Mouse (Mus musculus) left cerebral cortex, adult 2 months (tissue): ENCODE results near the gene Frrs1l. TPM values are rescaled to one million over a fixed set of nuclear protein-coding genes. Genes with fewer than 3 reads are reported as not detected.
A peak's percentile ranks its signal among the peaks of the same experiment; 100 is the strongest.

Experiments used
- DNase-seq, 2 experiments: peaks; one replicate each; pipeline ENCODE4 v3.0.0; 2021 to 2022; ENCODE audit warnings: low spot score in 2 of 2, mixed read lengths in 1 of 2; ENCODE audit errors: extremely low spot score in 1 of 2
- H3K27ac ChIP-seq: fragments of 200-600 bp; 2 replicates; pipeline ENCODE4 v1.8.1; 2022
- H3K4me3 ChIP-seq: fragments of 200-600 bp; 2 replicates; pipeline ENCODE4 v1.8.1; 2022
- CTCF ChIP-seq: fragments of 200-600 bp; IDR thresholded peaks from 2 replicates; pipeline ENCODE4 v1.8.1; 2022; ENCODE audit warnings: antibody characterized with exemption, mild to moderate bottlenecking, moderate library complexity
- intact Hi-C: fragments of 180-260 bp; cut with DNase I; formaldehyde crosslinking; loops from one replicate; pipeline ENCODE4 v1.15.1; 2025
- long read RNA-seq, 2 experiments: library from polyadenylated mRNA; stranded (forward); transcript quantifications; one replicate each; pipeline ENCODE4 v2.0.0; 2021; ENCODE audit warnings: borderline mapping rate in 2 of 2
- total RNA-seq, 2 experiments: library from RNA; stranded (reverse); gene quantifications; 2 replicates each; pipeline ENCODE4 v1.2.3; 2021

Gene Frrs1l
- total RNA-seq = 100 to 1,000 TPM; 204 to 212 TPM
- long read RNA-seq, experiment 1, full-length matches to known transcripts = 112 of 136 reads
- long read RNA-seq, experiment 1, partial matches to known transcripts = 21 of 136 reads
- long read RNA-seq, experiment 1, other reads (novel, unspliced or antisense) = 3 of 136 reads
- long read RNA-seq, experiment 2, full-length matches to known transcripts = 88 of 108 reads
- long read RNA-seq, experiment 2, partial matches to known transcripts = 3 of 108 reads
- long read RNA-seq, experiment 2, other reads (novel, unspliced or antisense) = 17 of 108 reads

DNA sequence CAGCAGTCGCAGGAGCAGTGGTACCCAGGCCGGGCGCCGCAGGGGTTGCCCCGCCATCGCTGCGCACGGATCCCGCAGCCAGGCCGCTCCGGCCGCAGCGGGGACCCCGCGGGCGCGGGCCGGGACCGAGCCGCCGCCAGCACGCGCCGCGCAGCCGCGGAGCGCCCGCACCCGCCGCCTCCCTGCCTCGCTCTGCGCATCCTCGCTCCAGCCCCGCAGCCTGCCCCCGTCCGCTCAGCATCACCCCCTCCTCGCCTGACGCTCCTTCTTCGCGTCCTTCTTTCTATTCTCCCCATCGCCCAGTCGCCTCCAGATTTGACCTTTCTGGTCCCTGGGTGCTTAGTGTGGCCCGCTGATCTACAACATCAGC is at the start of gene Frrs1l:
TSS of gene Frrs1l (minus strand) at position 177 of the 370 bp plus-strand sequence.
- intact Hi-C loops = no loop called here
- TF ChIP-seq CTCF = no peak
- DNase-seq = peak; percentile 78 to 79
- H3K27ac ChIP-seq = peak within 1 kb of the TSS; percentile 90
- H3K4me3 ChIP-seq = peak within 1 kb of the TSS; percentile 66

DNA sequence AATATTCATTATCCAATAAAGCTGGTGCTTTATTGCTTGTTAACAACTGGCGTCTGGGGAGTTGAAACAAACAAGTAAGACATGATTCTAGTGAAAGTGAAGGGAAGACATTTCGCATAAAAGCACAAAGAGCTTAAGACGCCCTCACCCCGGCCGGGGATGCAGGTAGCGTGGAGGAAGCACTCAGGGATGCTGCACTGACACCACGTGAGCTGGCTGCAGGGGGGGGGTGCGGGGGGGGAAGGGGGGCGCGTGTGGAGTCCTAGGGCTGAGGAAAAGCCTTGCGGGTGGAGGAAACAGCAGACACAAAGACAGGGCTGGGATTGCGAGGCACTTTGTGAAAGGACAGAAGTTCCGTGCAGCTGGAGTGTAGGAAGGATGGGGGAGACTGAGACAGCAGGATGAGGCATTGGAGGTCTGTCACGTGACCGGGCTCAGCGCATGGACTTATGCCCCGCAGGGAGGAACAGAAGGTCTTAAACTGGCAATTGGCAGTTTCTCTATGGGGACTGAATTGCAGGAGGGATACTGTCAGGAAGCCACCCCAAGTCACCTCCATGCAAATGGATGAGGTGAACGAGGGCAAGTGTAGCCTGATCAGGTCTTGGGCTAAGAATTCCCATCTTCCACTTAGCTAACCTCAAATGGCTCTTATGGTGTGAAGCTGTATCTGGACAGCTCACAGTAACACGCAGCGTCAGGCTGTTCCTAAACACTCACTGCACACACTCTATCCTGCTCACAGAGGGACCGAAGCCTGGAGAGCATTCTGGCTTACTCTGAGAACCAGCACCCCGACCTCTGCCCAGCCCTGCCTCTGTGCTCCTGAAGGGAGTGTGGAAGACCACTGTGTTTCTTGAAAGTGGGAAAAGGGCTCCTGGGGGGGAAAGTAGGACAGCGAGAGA is 49.2 kb upstream of the Frrs1l start:
- H3K27ac ChIP-seq = no peak overlapping the region
- DNase-seq = peak in 1 of 2 experiments; percentile 55
- H3K4me3 ChIP-seq = no peak overlapping the region
- intact Hi-C loops = no loop called here
- no peak for TF ChIP-seq CTCF

DNA sequence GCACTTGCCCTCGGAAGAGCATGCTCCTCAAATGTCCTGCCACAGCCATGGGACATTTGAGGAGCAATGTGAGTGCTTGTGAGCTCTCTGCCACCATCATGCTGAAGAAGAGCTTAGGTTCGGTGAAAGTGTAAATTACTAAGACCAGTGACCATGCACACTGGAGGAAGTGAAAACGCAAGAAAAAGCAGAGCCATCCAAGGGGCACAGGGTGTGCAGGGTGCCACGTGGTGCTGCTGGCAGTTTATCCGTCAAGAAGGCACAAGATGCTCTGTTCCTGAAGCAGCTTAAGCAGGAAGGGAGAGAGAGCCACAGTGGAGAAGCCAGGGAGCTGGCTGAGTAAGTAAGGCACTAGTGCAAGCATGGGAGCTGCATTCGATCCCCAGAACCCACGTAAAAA is 47.4 kb upstream of the Frrs1l start:
- H3K4me3 ChIP-seq = no peak overlapping the region
- no peak overlapping the region for H3K27ac ChIP-seq
- intact Hi-C loops = no loop called here
- no peak for TF ChIP-seq CTCF
- no peak for DNase-seq

DNA sequence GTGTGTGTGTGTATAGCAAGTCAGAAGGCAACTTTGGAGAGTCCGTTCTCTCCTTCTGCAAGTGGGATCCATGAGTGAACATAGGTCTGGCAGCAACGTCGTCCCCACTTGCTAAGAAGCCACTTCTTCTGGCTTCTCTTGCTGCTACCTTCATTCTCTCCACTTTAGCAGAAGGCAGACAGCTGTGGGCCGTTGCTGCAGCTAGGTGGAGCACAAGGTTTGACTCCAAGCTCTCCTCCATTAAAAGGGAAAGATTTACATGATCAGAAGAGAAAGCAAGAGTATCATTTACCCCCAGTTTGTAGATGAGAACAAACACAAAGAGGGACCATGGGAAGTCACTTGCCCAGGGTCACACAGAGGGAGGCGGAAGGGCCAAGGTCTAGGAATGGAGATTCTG is 44.0 kb upstream of the Frrs1l start:
- intact Hi-C loops = no loop called here
- Histone ChIP-seq H3K4me3 (no peak overlapping the region), H3K27ac (no peak overlapping the region)
- no peak for DNase-seq
- TF ChIP-seq CTCF = no peak

DNA sequence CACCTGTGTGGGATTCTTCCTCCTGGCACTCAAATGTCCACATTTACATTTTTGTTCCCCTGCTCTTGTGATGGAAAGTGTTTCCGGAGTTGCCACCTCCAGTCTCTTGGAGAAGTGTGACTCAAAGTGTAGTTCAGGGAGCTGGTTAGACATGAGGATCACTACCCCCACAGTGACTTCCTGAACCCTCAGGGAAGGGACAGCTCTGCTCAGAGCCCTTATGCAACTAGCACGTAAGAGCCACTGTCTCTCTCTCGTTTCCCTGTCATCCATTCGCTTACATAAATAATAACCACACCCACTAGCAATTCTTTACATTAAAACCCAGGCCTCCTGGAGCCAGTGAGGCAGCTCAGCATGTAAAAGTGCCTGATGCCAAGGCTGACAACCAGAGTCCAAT is 41.2 kb upstream of the Frrs1l start:
- intact Hi-C loops = no loop called here
- TF ChIP-seq CTCF = no peak
- Histone ChIP-seq H3K4me3 (no peak overlapping the region), H3K27ac (no peak overlapping the region)
- DNase-seq = no peak

DNA sequence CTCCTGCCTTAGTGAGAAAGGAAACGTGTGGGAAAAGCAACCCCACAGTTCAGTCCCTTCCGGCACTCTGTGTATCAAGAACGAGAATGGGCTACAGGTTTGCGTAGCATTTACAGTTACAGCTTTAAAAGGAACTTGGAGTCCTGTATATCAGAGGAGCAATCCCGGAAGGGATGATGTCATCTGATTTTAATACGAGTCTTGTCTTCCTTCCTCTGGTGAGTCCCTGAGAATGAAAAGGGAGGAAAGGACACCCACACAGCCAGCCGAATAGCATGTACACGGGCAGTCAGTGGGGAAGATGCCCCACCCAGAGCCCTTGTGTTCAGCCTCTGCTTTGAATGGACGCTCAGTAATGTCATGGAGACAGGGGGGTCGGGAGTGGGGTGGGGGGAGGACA is 37.8 kb upstream of the Frrs1l start:
- DNase-seq = no peak
- Histone ChIP-seq H3K27ac (no peak overlapping the region), H3K4me3 (no peak overlapping the region)
- intact Hi-C loops = no loop called here
- no peak for TF ChIP-seq CTCF

DNA sequence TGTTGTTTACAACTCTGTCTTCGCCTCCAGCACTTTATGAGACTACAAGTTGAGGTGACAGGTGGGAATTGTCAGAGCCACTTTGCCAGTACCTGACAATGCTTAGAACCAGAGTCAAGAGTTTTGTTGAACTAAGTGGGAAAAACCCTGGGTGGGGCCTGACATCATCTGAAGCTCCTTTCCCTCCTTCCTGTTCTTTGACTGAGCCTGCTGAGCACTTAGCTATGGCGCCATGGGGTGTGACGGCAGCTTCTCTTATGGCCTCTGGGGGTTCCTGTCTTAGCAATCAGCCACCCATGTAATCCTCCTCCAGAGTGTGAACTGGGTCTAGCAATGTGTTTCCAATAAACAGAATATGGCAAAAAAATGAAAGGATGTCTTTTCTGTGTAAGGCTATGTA is 33.3 kb upstream of the Frrs1l start:
- intact Hi-C loops = no loop called here
- no peak for TF ChIP-seq CTCF
- Histone ChIP-seq H3K27ac (no peak overlapping the region), H3K4me3 (no peak overlapping the region)
- DNase-seq = no peak

DNA sequence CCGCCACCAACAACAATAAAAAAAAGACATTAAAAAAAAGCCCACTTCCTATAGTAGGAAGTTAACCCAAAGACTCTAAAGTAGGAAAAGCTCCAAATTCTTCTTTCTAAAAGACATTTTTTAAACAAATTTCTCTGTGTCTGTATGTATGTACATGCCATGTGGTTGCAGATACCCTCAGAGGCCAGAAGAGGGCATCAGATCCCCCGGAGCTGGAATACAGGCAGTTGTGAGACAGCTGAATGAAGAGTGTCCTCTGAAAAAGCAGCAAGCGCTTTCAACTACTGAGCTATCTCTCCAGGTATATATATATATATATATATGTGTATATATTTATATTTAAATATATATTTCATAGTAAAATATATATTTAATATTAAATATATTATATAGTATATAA is 31.1 kb upstream of the Frrs1l start:
- intact Hi-C loops = no loop called here
- DNase-seq = no peak
- no peak overlapping the region for H3K4me3 ChIP-seq

DNA sequence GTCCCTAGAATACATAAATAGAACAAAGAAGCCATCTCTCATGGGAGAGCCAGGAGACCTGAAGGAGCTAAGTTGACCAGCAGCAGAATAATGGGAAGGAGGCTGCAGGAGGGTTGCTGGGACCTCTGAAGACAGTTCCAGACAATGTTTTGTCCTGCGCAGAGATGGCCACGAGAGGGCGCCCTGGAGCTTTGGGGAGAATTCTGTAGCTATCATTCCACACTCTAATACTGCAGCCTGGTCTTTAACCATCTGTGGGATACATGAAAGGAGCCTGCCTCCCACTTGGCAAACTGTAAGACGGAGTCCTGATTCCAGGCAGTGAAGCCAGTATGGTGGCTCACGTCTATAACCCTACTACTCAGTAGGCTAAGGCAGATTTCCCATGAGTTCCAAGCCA is 27.0 kb upstream of the Frrs1l start:
- peak; percentile 85 for TF ChIP-seq CTCF
- Histone ChIP-seq H3K27ac (no peak overlapping the region), H3K4me3 (no peak overlapping the region)
- intact Hi-C loops = loop anchor here (2.0 to 5.0 kb wide), 2 partner anchors 126 to 260 kb away; partner anchors contain the start of gene Epb41l4b
- peak; percentile 65 to 74 for DNase-seq

More for the DNA sequence above, 31.1 kb upstream of the Frrs1l start:
- H3K27ac ChIP-seq = no peak overlapping the region
- peak; percentile 17 for TF ChIP-seq CTCF

DNA sequence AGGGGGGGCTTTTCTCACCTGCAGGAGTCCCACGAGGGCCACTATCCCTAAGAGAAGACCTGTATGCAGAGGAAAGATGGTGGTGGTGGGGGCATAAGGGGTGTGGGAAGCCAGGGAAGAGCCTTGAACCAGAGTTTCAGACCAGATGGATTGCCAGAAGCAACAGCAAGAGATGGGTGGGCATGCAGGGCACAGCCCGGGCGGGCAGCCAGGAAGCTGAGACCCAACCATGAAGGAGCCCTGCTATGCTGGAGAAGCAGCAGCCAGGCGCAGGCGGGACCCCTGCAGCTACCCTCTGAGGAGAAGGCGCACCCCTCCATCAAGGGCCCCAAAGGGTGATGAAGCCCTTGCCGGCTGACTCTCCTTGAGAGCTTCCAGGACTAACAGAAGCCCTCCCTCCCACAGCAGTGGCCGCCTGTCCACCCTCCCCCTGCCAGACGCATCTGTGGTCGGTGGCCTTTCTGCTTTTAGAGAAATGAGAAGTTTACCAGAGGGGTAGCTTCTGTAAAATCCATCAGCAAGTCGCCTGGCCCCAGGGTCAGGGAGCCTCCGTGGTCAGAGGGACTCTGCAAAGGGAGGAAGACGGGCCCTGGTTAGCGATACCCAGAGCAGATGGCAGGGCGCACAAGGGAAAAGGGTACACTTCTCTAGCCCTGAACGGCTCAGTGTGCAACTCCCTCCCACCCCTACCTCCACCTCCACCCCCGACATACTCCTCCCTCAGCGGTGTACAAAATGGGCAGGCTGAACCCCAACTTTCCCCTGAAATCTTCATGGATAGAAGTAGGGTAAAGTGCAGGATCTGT is 26.4 kb upstream of the Frrs1l start:
- TF ChIP-seq CTCF = no peak
- intact Hi-C loops = loop anchor here (2.0 to 5.0 kb wide), 2 partner anchors 126 to 261 kb away; partner anchors contain the start of gene Epb41l4b
- H3K4me3 ChIP-seq = no peak overlapping the region
- H3K27ac ChIP-seq = no peak overlapping the region
- DNase-seq = no peak

DNA sequence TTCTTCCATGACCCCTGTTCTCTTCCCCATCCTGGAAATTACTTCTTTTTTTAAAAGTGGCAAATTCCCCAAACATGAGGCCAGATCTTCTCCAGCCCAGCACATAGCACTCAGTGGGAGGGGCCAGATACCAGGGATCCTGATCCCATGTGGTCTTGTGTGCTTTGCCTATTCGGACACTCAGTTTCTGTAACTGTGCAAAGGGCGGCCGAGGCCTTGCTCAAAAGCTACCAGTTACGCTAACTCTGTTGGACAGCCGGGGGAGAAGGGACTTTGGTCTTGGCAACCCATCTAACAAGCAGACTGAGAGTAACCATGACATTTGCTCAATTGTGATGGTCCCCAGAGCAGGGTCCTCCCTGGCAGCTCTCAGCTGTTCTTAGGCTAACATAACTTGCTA is 24.8 kb upstream of the Frrs1l start:
- no peak for TF ChIP-seq CTCF
- intact Hi-C loops = loop anchor here (5.0 kb wide), 1 partner anchor 262 kb away; no protein-coding TSS in a partner anchor
- H3K27ac ChIP-seq = no peak overlapping the region
- H3K4me3 ChIP-seq = no peak overlapping the region
- DNase-seq = no peak
